Mouse (Mus musculus): ENCODE results near the gene Fbxo46. TPM values are rescaled to one million over a fixed set of nuclear protein-coding genes. Genes with fewer than 3 reads are reported as not detected.

Fbxo46 gene
- polyA plus RNA-seq, 1 experiment from 2014 or later = 3.6 TPM

DNA sequence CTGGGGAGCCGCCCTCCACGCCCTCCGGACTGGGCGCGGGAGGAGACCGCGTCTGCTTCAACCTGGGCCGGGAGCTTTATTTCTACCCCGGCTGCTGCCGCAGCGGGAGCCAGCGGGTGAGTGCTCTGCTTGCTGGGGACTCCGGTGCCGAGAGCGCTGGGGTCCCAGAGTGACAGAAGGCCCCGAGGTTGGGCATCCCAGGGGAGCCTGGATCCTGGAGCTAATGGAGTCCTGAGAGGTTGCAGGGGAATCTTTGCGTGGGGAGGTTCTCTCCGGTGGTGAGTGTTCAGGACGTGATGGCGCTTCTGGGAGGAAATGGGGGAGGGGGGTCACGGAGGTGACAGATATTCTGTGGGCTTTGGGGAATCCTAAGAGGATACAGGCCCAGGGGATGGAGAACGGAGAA lies 43.1 kb upstream of the Fbxo46 start:
- H3K4me3 ChIP-seq (ENCODE audit: low read depth, low read length) = peak overlapping the region; percentile 72
- WGBS (ENCODE audit: insufficient replicate concordance) = 1% methylated on average over 21 of the region's 22 CpGs
- H3K27ac ChIP-seq (ENCODE audit: low read depth) = peak overlapping the region; percentile 89
- H3K4me2 ChIP-seq (ENCODE audit: low read depth, low read length) = peak overlapping the region; percentile 90
- peak; percentile 52 for DNase-seq
- TF ChIP-seq EP300 (IDR thresholded peaks at IDR 0.05; ENCODE audit: low read depth) = no peak
- no peak for TF ChIP-seq CTCF (IDR thresholded peaks at IDR 0.05; ENCODE audit: low read depth)
- no peak for ATAC-seq
- peak overlapping the region; percentile 85 for H3K9ac ChIP-seq (replicated peaks)
- H3K4me1 ChIP-seq (ENCODE audit: insufficient read depth) = peaks cover 26% of the 10 kb centered on the region
- H3K9me3 ChIP-seq (ENCODE audit: low read length) = no peaks in the 10 kb centered on the region
- peaks cover 38% of the 10 kb centered on the region for H3K27me3 ChIP-seq (ENCODE audit: insufficient read depth, low read length)
- H3K36me3 ChIP-seq (replicated peaks; ENCODE audit: insufficient read depth, low read length) = peaks cover 17% of the 10 kb centered on the region

DNA sequence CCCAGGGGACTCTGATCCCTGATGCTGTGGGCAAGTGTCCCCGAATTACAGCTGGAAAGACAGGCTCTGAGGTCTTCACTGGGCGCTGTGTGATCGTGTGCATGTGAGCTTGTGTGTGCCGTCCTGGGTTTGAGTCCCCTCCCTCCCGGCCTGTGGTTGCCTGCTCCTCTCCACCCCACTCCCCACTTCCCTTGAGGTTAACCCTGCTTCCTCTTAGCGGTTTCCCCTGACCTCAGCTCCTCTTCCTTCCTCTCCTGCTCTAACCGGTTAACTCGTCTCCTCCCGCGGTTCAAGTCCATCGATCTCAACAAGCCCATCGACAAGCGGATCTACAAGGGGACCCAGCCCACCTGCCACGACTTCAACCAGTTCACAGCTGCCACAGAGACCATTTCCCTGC lies 41.9 kb upstream of the Fbxo46 start:
- Histone ChIP-seq H3K9ac (replicated peaks) (no peak overlapping the region), H3K4me2 (ENCODE audit: low read depth, low read length) (peak overlapping the region; percentile 90), H3K36me3 (replicated peaks; ENCODE audit: insufficient read depth, low read length) (peaks cover 17% of the 10 kb centered on the region), H3K4me1 (ENCODE audit: insufficient read depth) (peaks cover 28% of the 10 kb centered on the region), H3K4me3 (ENCODE audit: low read depth, low read length) (peak overlapping the region; percentile 72; the same call in 1 of the 2 replicates), H3K27me3 (ENCODE audit: insufficient read depth, low read length) (peaks cover 39% of the 10 kb centered on the region), H3K9me3 (ENCODE audit: low read length) (no peaks in the 10 kb centered on the region), H3K27ac (ENCODE audit: low read depth) (peak overlapping the region; percentile 16; the same call in 1 of the 2 replicates)
- DNase-seq (peak; percentile 76), ATAC-seq (no peak)
- WGBS (ENCODE audit: insufficient replicate concordance) = 30% methylated on average over 14 of the region's 14 CpGs
- peak; percentile 46; the same call in 1 of the 2 replicates for TF ChIP-seq EP300 (IDR thresholded peaks at IDR 0.05; ENCODE audit: low read depth)
- no peak for TF ChIP-seq CTCF (IDR thresholded peaks at IDR 0.05; ENCODE audit: low read depth)

DNA sequence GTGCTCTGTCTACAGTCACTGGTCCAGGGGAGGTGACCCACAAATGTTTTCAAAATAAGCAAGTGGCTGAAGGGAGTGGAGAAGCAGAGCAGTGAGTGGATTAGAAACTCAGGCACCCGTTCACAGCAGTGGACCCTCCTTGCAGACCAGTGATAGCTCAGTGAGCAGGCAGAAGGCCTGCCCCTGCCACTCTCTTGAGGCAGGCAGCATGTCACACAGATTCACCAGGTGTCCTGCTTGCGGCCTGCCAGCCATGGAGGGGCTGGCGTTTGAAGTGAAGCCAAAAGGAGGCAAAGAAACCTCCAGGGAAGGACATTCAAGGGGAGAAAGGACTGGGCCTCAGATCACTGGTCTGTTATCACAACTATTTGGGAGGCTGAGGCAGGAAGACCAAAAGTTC lies 40.9 kb upstream of the Fbxo46 start:
- peaks cover 38% of the 10 kb centered on the region for H3K4me1 ChIP-seq (ENCODE audit: insufficient read depth)
- H3K36me3 ChIP-seq (replicated peaks; ENCODE audit: insufficient read depth, low read length) = peaks cover 17% of the 10 kb centered on the region
- H3K27me3 ChIP-seq (ENCODE audit: insufficient read depth, low read length) = peaks cover 32% of the 10 kb centered on the region

DNA sequence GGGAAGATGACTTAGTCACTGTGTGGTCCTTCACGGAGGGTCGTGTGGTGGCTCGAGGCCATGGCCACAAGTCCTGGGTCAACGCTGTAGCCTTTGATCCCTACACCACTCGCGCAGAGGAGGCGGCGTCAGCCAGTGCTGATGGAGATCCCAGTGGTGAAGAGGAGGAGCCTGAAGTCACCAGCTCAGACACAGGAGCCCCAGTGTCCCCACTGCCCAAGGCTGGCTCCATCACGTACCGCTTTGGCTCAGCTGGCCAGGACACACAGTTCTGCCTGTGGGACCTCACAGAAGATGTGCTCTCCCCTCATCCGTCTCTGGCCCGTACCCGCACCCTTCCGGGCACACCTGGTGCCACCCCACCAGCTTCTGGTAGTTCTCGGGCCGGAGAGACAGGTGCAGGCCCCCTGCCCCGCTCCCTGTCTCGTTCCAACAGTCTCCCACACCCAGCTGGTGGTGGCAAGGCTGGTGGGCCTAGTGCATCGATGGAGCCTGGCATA lies 39.2 kb upstream of the Fbxo46 start:
- peaks cover 17% of the 10 kb centered on the region for H3K36me3 ChIP-seq (replicated peaks; ENCODE audit: insufficient read depth, low read length)
- H3K4me1 ChIP-seq (ENCODE audit: insufficient read depth) = peaks cover 51% of the 10 kb centered on the region
- no peak for ATAC-seq

More for the DNA sequence above, 40.9 kb upstream of the Fbxo46 start:
- no peak overlapping the region for H3K4me3 ChIP-seq (ENCODE audit: low read depth, low read length)
- no peak overlapping the region for H3K9ac ChIP-seq (replicated peaks)
- ATAC-seq (no peak), DNase-seq (no peak)
- TF ChIP-seq CTCF (IDR thresholded peaks at IDR 0.05; ENCODE audit: low read depth) = no peak
- no peak for TF ChIP-seq EP300 (IDR thresholded peaks at IDR 0.05; ENCODE audit: low read depth)
- H3K27ac ChIP-seq (ENCODE audit: low read depth) = no peak overlapping the region
- H3K9me3 ChIP-seq (ENCODE audit: low read length) = no peaks in the 10 kb centered on the region
- 67% methylated on average over 3 of the region's 3 CpGs for WGBS (ENCODE audit: insufficient replicate concordance)
- no peak overlapping the region for H3K4me2 ChIP-seq (ENCODE audit: low read depth, low read length)

DNA sequence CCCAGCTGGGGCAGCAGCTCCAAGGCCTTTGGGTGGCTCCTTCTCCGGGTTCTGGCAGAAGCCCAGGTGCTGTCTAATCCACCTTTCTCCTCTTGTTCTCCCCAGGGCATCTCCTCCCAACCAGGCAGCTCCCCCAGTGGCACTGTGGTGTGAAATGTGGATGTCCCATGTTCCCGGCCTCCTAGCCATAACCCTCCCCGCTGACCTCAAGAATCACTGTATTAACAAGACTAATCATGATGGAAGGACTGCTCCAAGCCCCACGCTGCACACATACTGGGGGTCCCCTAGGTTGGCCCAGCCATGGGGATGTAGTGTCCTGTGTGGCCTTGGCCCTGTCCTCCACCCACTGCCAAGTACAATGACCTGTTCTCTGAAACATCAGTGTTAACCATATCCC lies 37.5 kb upstream of the Fbxo46 start:
- Histone ChIP-seq H3K4me3 (ENCODE audit: low read depth, low read length) (no peak overlapping the region), H3K27ac (ENCODE audit: low read depth) (no peak overlapping the region), H3K4me1 (ENCODE audit: insufficient read depth) (peaks cover 52% of the 10 kb centered on the region), H3K4me2 (ENCODE audit: low read depth, low read length) (no peak overlapping the region), H3K9me3 (ENCODE audit: low read length) (no peaks in the 10 kb centered on the region), H3K36me3 (replicated peaks; ENCODE audit: insufficient read depth, low read length) (peaks cover 17% of the 10 kb centered on the region), H3K9ac (replicated peaks) (peak overlapping the region; percentile 44; the same call in 1 of the 2 replicates), H3K27me3 (ENCODE audit: insufficient read depth, low read length) (peaks cover 35% of the 10 kb centered on the region)
- DNase-seq (peak; percentile 17), ATAC-seq (no peak)
- WGBS (ENCODE audit: insufficient replicate concordance) = 80% methylated on average over 4 of the region's 4 CpGs
- TF ChIP-seq EP300 (IDR thresholded peaks at IDR 0.05; ENCODE audit: low read depth) (no peak), CTCF (IDR thresholded peaks at IDR 0.05; ENCODE audit: low read depth) (no peak)

More for the DNA sequence above, 39.2 kb upstream of the Fbxo46 start:
- Histone ChIP-seq H3K9ac (replicated peaks) (no peak overlapping the region), H3K9me3 (ENCODE audit: low read length) (no peaks in the 10 kb centered on the region), H3K27ac (ENCODE audit: low read depth) (no peak overlapping the region), H3K27me3 (ENCODE audit: insufficient read depth, low read length) (peaks cover 30% of the 10 kb centered on the region; the same call in 1 of the 2 replicates), H3K4me2 (ENCODE audit: low read depth, low read length) (no peak overlapping the region), H3K4me3 (ENCODE audit: low read depth, low read length) (no peak overlapping the region)
- no peak for TF ChIP-seq CTCF (IDR thresholded peaks at IDR 0.05; ENCODE audit: low read depth)
- no peak for TF ChIP-seq EP300 (IDR thresholded peaks at IDR 0.05; ENCODE audit: low read depth)
- 83% methylated on average over 19 of the region's 19 CpGs for WGBS (ENCODE audit: insufficient replicate concordance)
- peak; percentile 15 for DNase-seq

DNA sequence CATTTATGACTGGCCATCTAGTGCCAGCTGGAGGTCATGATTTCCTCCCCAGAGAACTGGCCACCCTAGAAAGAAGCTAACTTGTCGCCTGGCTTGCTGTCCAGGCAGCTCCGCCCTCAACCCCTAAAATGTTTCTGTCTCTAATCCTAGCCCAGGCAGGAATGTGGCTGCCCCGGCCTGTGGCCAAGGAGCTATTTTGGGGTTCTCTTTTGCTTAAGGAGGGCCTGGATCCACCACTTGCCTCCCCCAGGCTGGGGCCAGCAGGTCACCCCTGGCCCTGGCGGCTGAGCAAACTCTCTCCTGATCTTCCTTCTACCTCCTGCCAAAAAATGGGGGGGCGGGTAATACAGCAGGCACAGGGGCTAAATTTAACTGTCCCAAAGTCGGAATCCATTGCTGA lies 36.6 kb upstream of the Fbxo46 start:
- Histone ChIP-seq H3K36me3 (replicated peaks; ENCODE audit: insufficient read depth, low read length) (peaks cover 16% of the 10 kb centered on the region), H3K9ac (replicated peaks) (no peak overlapping the region), H3K4me3 (ENCODE audit: low read depth, low read length) (no peak overlapping the region), H3K4me1 (ENCODE audit: insufficient read depth) (peaks cover 44% of the 10 kb centered on the region), H3K27me3 (ENCODE audit: insufficient read depth, low read length) (peaks cover 42% of the 10 kb centered on the region), H3K27ac (ENCODE audit: low read depth) (0 out of 2 replicates have a peak overlapping the region, but pooled peaks have one; percentile 44), H3K9me3 (ENCODE audit: low read length) (no peaks in the 10 kb centered on the region), H3K4me2 (ENCODE audit: low read depth, low read length) (peak overlapping the region; percentile 51)
- WGBS (ENCODE audit: insufficient replicate concordance) = 62% methylated on average over 6 of the region's 6 CpGs
- DNase-seq (peak; percentile 14), ATAC-seq (no peak)
- no peak for TF ChIP-seq EP300 (IDR thresholded peaks at IDR 0.05; ENCODE audit: low read depth)
- TF ChIP-seq CTCF (IDR thresholded peaks at IDR 0.05; ENCODE audit: low read depth) = no peak
